Mouse (Mus musculus) hematopoietic stem cell, adult 5-6 weeks (primary cell): ENCODE data around the gene Zfp729a. TPM values are rescaled to one million over a fixed set of nuclear protein-coding genes. Genes with fewer than 3 reads are reported as not detected.

Experiments
- ATAC-seq, 2 experiments: fragments of 125-278 bp in 1 of 2; replicated peaks in 1 of 2; 2 replicates each; pipeline ENCODE4 v1.8.0; 2016 to 2017; ENCODE audit warnings: inconsistent platforms in 2 of 2, mild to moderate bottlenecking in 2 of 2, moderate number of reproducible peaks in 2 of 2, low read depth in 1 of 2, moderate TSS enrichment in 1 of 2; ENCODE audit not compliant: low FRiP score in 2 of 2, poor library complexity in 2 of 2, severe bottlenecking in 2 of 2, insufficient read depth in 1 of 2, low TSS enrichment in 1 of 2
- total RNA-seq: library from RNA; stranded (forward); fragments of 172-1452, 232-1000 nt; gene quantifications from 2 replicates; pipeline ENCODE4 v1.2.3, GENCODE M21; 2017

The Zfp729a gene
- 17.4 and 21.3 TPM in 2 replicates for total RNA-seq

- peak; percentile 98 to 99 for ATAC-seq
Measured at GRCm38 (mm10) chr13:67637294-67638007, at the start of gene Zfp729a, which contains the start of gene Gm49345. Gene Zfp729a (minus strand): TSS chr13:67637791. Gene Gm49345 (minus strand): TSS chr13:67637769.

- no peak for ATAC-seq
Measured at GRCm38 (mm10) chr13:67686971-67687370, 49.4 kb upstream of the Zfp729a start, which contains the start of gene Zfp738. Gene Zfp738 (minus strand): TSS chr13:67687071.

GRCm38 (mm10) chr13:67683841-67684240 lies 46.2 kb upstream of the Zfp729a start:
- peak in 1 of 2 experiments; percentile 19; a peak in 1 of 4 replicates for ATAC-seq

GRCm38 (mm10) chr13:67682959-67683735 lies 45.6 kb upstream of the Zfp729a start:
- peak; percentile 100 for ATAC-seq

GRCm38 (mm10) chr13:67674902-67675301 lies 37.3 kb upstream of the Zfp729a start:
- ATAC-seq, result no peak

GRCm38 (mm10) chr13:67652496-67652895 lies 14.9 kb upstream of the Zfp729a start:
- ATAC-seq, result no peak

- ATAC-seq, result no peak
Measured at GRCm38 (mm10) chr13:67610108-67610507, 27.5 kb downstream of the Zfp729a start.

- peak; percentile 92 to 94 for ATAC-seq
Measured at GRCm38 (mm10) chr13:67609066-67609876, 28.3 kb downstream of the Zfp729a start, which contains the start of gene Zfp729b. Gene Zfp729b (minus strand): TSS chr13:67609707.

GRCm38 (mm10) chr13:67572591-67573189 lies 64.9 kb downstream of the Zfp729a start:
- ATAC-seq, result no peak

Other genes with a start within 250 kb of the Zfp729a start
- gene Zfp429, start 238.0 kb downstream of the Zfp729a start, total RNA-seq, result 7.4 and 13.6 TPM in 2 replicates
- 3.0 and 16.1 TPM in 2 replicates for gene Zfp459, start 216.4 kb downstream of the Zfp729a start, total RNA-seq
- gene Zfp874a, start 186.2 kb downstream of the Zfp729a start, total RNA-seq, result 19.6 and 21.8 TPM in 2 replicates
- gene Zfp874b, start 153.5 kb downstream of the Zfp729a start, total RNA-seq, result 9.2 and 14.7 TPM in 2 replicates
- 9.8 and 22.2 TPM in 2 replicates for gene Zfp58, start 137.2 kb downstream of the Zfp729a start, total RNA-seq
- not detected in 2 replicates for gene Gm26965, start 111.6 kb downstream of the Zfp729a start, total RNA-seq
- 27.1 and 31.8 TPM in 2 replicates for gene Zfp87, start 111.6 kb downstream of the Zfp729a start, total RNA-seq
- gene Zfp748, start 84.0 kb downstream of the Zfp729a start, total RNA-seq, result 13.8 and 34.3 TPM in 2 replicates
- gene Zfp729b, start 28.1 kb downstream of the Zfp729a start, total RNA-seq, result 23.4 and 31.7 TPM in 2 replicates
- not detected in 2 replicates for gene Gm49345, start within 50 bp of the Zfp729a start, total RNA-seq
- 32.5 and 35.5 TPM in 2 replicates for gene Zfp738, start 49.3 kb upstream of the Zfp729a start, total RNA-seq
- 23.2 and 29.6 TPM in 2 replicates for gene Zfp65, start 91.4 kb upstream of the Zfp729a start, total RNA-seq
- 8.0 and 13.4 TPM in 2 replicates for gene Zfp85, start 117.4 kb upstream of the Zfp729a start, total RNA-seq
- gene Zfp493, start 141.9 kb upstream of the Zfp729a start, total RNA-seq, result 3.4 and 5.8 TPM in 2 replicates
- 9.3 and 12.4 TPM in 2 replicates for gene Zfp273, start 175.9 kb upstream of the Zfp729a start, total RNA-seq
- 4.0 TPM in 1 of 2 replicates, not detected in the other for gene Gm10037, start 193.3 kb upstream of the Zfp729a start, total RNA-seq
- gene BC048507, start 225.5 kb upstream of the Zfp729a start, total RNA-seq, result not detected in 2 replicates